Mouse (Mus musculus) heart, adult 2 months (tissue): ENCODE results near the gene Hist1h2ag.
A peak's percentile ranks its signal among the peaks of the same experiment; 100 is the strongest.

ENCODE experiments used
- CTCF ChIP-seq: fragments of 200-600 bp; IDR thresholded peaks from 2 replicates; pipeline ENCODE4 v1.8.1; 2022; ENCODE audit warnings: antibody characterized with exemption, mild to moderate bottlenecking, moderate library complexity
- EP300 ChIP-seq: fragments of 200-500 bp; IDR thresholded peaks from 2 replicates; pipeline ENCODE4 v1.6.1; 2011; ENCODE audit warnings: low read depth, low read length, control low read depth; ENCODE audit not compliant: insufficient read depth
- POLR2A ChIP-seq: fragments of 200-500 bp; IDR thresholded peaks from 2 replicates; pipeline ENCODE4 v1.6.1; 2011; ENCODE audit warnings: mild to moderate bottlenecking, low read depth, low read length, control low read depth; ENCODE audit not compliant: insufficient read depth

- TF ChIP-seq POLR2A, result no peak
- TF ChIP-seq EP300, result no peak
- peak; percentile 82 for TF ChIP-seq CTCF
Observed at GRCm38 (mm10) chr13:22043503-22044431, 1.0 kb upstream of the Hist1h2ag start.
